Mouse (Mus musculus) C2C12 (cell line): ENCODE data around the gene Dnase1l2. TPM values are rescaled to one million over a fixed set of nuclear protein-coding genes. Genes with fewer than 3 reads are reported as not detected.

ENCODE experiments used
- H3K27me3 ChIP-seq: one replicate; pipeline ENCODE4 v1.6.1; 2011; ENCODE audit not compliant: control insufficient read depth, insufficient read depth, insufficient read length
- H3K36me3 ChIP-seq: one replicate; pipeline ENCODE4 v1.6.1; 2011; ENCODE audit not compliant: control insufficient read depth, insufficient read depth
- H3K4me3 ChIP-seq: one replicate; pipeline ENCODE4 v1.5.1; 2011; ENCODE audit warnings: mild to moderate bottlenecking, control low read depth; ENCODE audit not compliant: poor library complexity, insufficient read depth, severe bottlenecking
- H3K79me2 ChIP-seq: one replicate; pipeline ENCODE4 v1.6.1; 2011; ENCODE audit not compliant: control insufficient read depth, insufficient read depth
- H3K79me3 ChIP-seq: one replicate; pipeline ENCODE4 v1.6.1; 2011; ENCODE audit warnings: low read depth, control low read depth
- H3ac ChIP-seq: one replicate; pipeline ENCODE3; 2011; ENCODE audit warnings: low read depth; ENCODE audit not compliant: control insufficient read depth, insufficient read length
- CEBPB ChIP-seq: IDR thresholded peaks from one replicate; pipeline ENCODE4 v1.6.1; 2011; ENCODE audit warnings: low read depth, mild to moderate bottlenecking, control low read depth, moderate library complexity
- CTCF ChIP-seq: IDR thresholded peaks from one replicate; pipeline ENCODE4 v1.5.1; 2011; ENCODE audit not compliant: control insufficient read depth, insufficient read depth, insufficient read length
- FOSL1 ChIP-seq: IDR thresholded peaks from one replicate; pipeline ENCODE4 v1.8.0; 2011; ENCODE audit warnings: mild to moderate bottlenecking, low read length; ENCODE audit not compliant: poor library complexity, insufficient read depth, severe bottlenecking
- MAX ChIP-seq: IDR thresholded peaks from one replicate; pipeline ENCODE4 v1.6.1; 2011; ENCODE audit warnings: mild to moderate bottlenecking, control low read depth
- MYOD1 ChIP-seq: IDR thresholded peaks from one replicate; pipeline ENCODE4 v1.6.1; 2011; ENCODE audit warnings: low read depth; ENCODE audit not compliant: control insufficient read depth, insufficient read length
- MYOG ChIP-seq: IDR thresholded peaks from one replicate; pipeline ENCODE4 v1.6.1; 2011; ENCODE audit not compliant: control insufficient read depth, insufficient read length; ENCODE audit errors: extremely low read depth
- USF1 ChIP-seq: IDR thresholded peaks from one replicate; pipeline ENCODE4 v1.6.1; 2011; ENCODE audit warnings: low read depth, mild to moderate bottlenecking, control low read depth, moderate library complexity
- polyA plus RNA-seq: library from polyadenylated mRNA; unstranded; fragments of >200 nt; fragmentation: generic; extraction: Trizol; gene quantifications from one replicate; pipeline ENCODE4 v1.2.1, GENCODE M21; 2012; ENCODE audit warnings: missing spikeins

Dnase1l2 gene
- polyA plus RNA-seq, 1 experiment = 0.68 TPM

DNA sequence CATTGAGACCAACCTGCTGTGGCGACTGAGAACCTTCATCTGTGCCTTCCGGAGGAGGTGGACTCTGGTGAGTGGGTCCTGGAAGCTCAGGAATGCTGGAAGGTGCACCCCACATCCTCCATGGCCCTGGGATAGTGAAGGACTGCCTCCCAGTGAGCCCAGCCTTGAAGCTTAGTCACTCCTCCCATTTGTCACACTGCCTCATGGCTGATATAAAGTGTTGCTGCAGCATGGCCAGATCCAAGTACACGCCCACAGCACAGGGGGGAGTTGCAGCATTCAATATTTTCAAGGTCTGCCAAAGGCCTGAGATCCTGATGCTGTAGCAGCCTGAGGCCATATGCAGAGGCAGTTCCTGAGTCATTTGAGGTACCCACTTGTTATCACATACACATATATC lies 40.5 kb downstream of the Dnase1l2 start:
- H3ac ChIP-seq = no peak overlapping the region
- no peaks in the 10 kb centered on the region for H3K79me2 ChIP-seq
- TF ChIP-seq MYOD1 (no peak), FOSL1 (no peak), CEBPB (no peak), MAX (no peak), MYOG (no peak), USF1 (no peak), CTCF (no peak)
- peaks cover 8% of the 10 kb centered on the region for H3K27me3 ChIP-seq
- no peak overlapping the region for H3K4me3 ChIP-seq
- H3K79me3 ChIP-seq = no peaks in the 10 kb centered on the region
- H3K36me3 ChIP-seq = no peaks in the 10 kb centered on the region

DNA sequence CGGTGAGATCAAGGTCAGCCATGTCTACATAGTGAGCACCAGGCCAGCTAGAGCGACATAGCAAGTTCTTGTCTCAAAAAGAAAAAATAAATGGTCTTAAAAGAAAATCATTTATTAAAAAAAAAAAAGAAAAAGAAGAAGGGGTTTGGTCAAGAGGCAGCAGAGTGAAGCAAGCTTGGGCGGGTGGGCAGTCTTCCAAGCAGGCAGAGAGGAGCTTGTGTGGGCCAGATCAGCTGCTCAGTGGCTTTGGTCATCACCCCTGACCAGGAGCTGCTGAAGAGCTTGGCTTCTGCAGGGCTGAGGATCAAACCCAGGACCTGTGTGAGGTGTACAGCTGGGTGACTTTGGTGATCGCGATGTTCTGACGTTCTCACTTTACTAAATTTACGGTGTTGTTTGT lies 48.4 kb downstream of the Dnase1l2 start:
- H3K79me3 ChIP-seq = no peaks in the 10 kb centered on the region
- no peaks in the 10 kb centered on the region for H3K36me3 ChIP-seq
- no peak for TF ChIP-seq USF1
- TF ChIP-seq CEBPB = no peak
- TF ChIP-seq MYOD1 = no peak
- TF ChIP-seq MAX = no peak
- TF ChIP-seq MYOG = no peak
- TF ChIP-seq CTCF = no peak
- no peak for TF ChIP-seq FOSL1
- H3ac ChIP-seq = no peak overlapping the region
- H3K27me3 ChIP-seq = peaks cover 30% of the 10 kb centered on the region
- H3K79me2 ChIP-seq = no peaks in the 10 kb centered on the region
- H3K4me3 ChIP-seq = no peak overlapping the region

DNA sequence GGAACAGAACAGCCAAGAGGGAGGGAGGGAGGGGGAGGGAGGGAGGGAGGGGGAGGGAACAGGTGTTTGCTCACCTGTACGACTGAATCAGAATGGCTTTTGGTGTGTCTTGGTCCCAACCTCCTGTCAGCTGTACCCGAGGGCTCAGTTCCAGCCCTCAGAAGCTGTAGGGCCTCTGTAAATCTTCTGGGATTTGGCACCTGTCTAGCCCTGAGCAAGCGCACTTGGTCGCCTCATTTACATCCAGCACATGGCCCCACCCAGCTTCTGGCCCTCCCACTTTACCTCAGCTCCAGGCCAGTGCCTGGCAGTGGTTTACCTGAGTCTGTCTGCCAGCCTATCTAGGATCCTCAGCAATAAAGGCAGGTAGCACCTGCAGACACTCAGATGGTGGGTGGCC lies 49.4 kb downstream of the Dnase1l2 start:
- no peaks in the 10 kb centered on the region for H3K79me3 ChIP-seq
- H3ac ChIP-seq = no peak overlapping the region
- H3K79me2 ChIP-seq = no peaks in the 10 kb centered on the region
- H3K4me3 ChIP-seq = no peak overlapping the region
- peaks cover 30% of the 10 kb centered on the region for H3K27me3 ChIP-seq
- TF ChIP-seq MYOG = no peak
- no peak for TF ChIP-seq CTCF
- TF ChIP-seq MAX = no peak
- TF ChIP-seq FOSL1 = no peak
- TF ChIP-seq MYOD1 = no peak
- no peak for TF ChIP-seq USF1
- TF ChIP-seq CEBPB = no peak
- H3K36me3 ChIP-seq = no peaks in the 10 kb centered on the region

DNA sequence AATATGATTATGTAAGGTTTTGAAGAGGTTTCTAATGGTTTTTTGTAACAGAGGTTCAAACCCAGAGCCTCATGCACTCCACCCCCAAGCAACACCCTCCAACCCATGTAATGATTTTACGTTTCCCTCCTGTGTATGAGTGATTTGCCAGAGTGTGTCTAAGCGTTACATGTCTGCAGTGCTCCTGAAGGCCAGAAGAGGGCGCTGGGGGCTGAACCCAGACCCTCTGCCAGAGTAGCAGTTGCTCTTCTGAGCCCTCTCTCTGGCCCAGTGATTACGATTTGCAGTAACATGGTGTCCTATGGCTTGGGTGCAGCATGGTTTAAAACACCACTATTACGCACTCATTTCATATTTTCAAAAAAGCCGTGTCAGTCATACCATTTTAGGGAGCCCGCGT lies 51.8 kb downstream of the Dnase1l2 start:
- Histone ChIP-seq H3K4me3 (no peak overlapping the region), H3K79me2 (no peaks in the 10 kb centered on the region), H3K79me3 (no peaks in the 10 kb centered on the region), H3ac (no peak overlapping the region), H3K27me3 (peaks cover 32% of the 10 kb centered on the region), H3K36me3 (no peaks in the 10 kb centered on the region)
- TF ChIP-seq MYOG (no peak), CTCF (no peak), CEBPB (no peak), USF1 (no peak), MYOD1 (no peak), MAX (no peak), FOSL1 (no peak)

Other genes starting within 250 kb of the Dnase1l2 start
- 3.8 TPM for gene Tbc1d24, start 237.5 kb downstream of the Dnase1l2 start, polyA plus RNA-seq
- gene Ntn3, start 233.6 kb downstream of the Dnase1l2 start, polyA plus RNA-seq = 0.26 TPM
- 13.2 TPM for gene Tedc2, start 222.3 kb downstream of the Dnase1l2 start, polyA plus RNA-seq
- 38.1 TPM for gene Ccnf, start 191.6 kb downstream of the Dnase1l2 start, polyA plus RNA-seq
- gene Abca17, start 92.0 kb downstream of the Dnase1l2 start, polyA plus RNA-seq = not detected
- 0.66 TPM for gene Abca3, start 91.2 kb downstream of the Dnase1l2 start, polyA plus RNA-seq
- 99.0 TPM for gene Rnps1, start 28.5 kb downstream of the Dnase1l2 start, polyA plus RNA-seq
- 48.5 TPM for gene Eci1, start 16.5 kb downstream of the Dnase1l2 start, polyA plus RNA-seq
- 13.1 TPM for gene E4f1, start 27.2 kb upstream of the Dnase1l2 start, polyA plus RNA-seq
- 56.7 TPM for gene Pgp, start 27.3 kb upstream of the Dnase1l2 start, polyA plus RNA-seq
- gene Bricd5, start 30.8 kb upstream of the Dnase1l2 start, polyA plus RNA-seq = 0.06 TPM
- 23.1 TPM for gene Mlst8, start 36.0 kb upstream of the Dnase1l2 start, polyA plus RNA-seq
- 0.36 TPM for gene Caskin1, start 45.5 kb upstream of the Dnase1l2 start, polyA plus RNA-seq
- 142 TPM for gene Traf7, start 84.8 kb upstream of the Dnase1l2 start, polyA plus RNA-seq
- 0.42 TPM for gene Rab26, start 91.1 kb upstream of the Dnase1l2 start, polyA plus RNA-seq
- 50.6 TPM for gene Pkd1, start 106.7 kb upstream of the Dnase1l2 start, polyA plus RNA-seq
- 33.3 TPM for gene Tsc2, start 189.5 kb upstream of the Dnase1l2 start, polyA plus RNA-seq
- 12.6 TPM for gene Nthl1, start 189.6 kb upstream of the Dnase1l2 start, polyA plus RNA-seq
- gene Slc9a3r2, start 207.2 kb upstream of the Dnase1l2 start, polyA plus RNA-seq = 10.0 TPM
- 0.42 TPM for gene Npw, start 215.4 kb upstream of the Dnase1l2 start, polyA plus RNA-seq
- gene Zfp598, start 226.6 kb upstream of the Dnase1l2 start, polyA plus RNA-seq = 34.6 TPM
- 0.61 TPM for gene Syngr3, start 246.8 kb upstream of the Dnase1l2 start, polyA plus RNA-seq